Mouse (Mus musculus): ENCODE data around the gene Slc16a11. TPM values are rescaled to one million over a fixed set of nuclear protein-coding genes. Genes with fewer than 3 reads are reported as not detected.
"Not testable (repeated sequence)": the region's sequence is repeated elsewhere in the genome, so short reads cannot be mapped to it uniquely, and the experiment has no call there.

The Slc16a11 gene
- 7.6 and 8.1 TPM in 2 replicates for polyA plus RNA-seq (2015; fragmentation: Nextera tagmentation; extraction: Ambion mirVana)

DNA sequence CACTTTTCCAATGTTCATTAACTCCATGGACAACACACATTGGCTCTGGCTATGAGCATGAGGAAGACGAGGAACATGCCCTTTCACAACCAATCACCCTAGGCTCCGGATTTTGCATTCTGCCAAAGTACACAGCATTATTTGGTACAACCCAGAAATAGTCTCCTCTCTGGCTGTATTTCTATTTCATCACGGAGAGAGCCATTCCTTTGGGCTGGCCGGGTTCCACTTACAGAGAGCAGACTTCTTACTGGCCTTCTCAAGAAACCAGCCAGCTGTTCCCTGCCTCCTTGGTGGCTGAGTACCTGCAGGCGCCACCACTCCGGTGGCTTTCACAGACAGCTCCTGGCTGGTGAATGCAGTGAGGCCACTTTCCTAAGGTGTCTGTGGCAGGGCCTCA is at the start of gene Slc16a11:
Slc16a11 (plus strand) TSS at position 330 of the 400 bp plus-strand sequence.
- Histone ChIP-seq H3K27me3 (peaks cover 39% of the 10 kb centered on the region), H3K9ac (peak within 1 kb of the TSS; percentile 44)

GRCm38 (mm10) chr11:70165972-70166921 is 46.3 kb upstream of the Slc16a11 start:
- Histone ChIP-seq H3K27me3 (no peaks in the 10 kb centered on the region), H3K4me1 (replicated peaks) (no peaks in the 10 kb centered on the region), H3K4me3 (no peak overlapping the region), H3K36me3 (no peaks in the 10 kb centered on the region), H3K27ac (replicated peaks) (no peak overlapping the region), H3K4me2 (no peak overlapping the region), H3K9ac (no peak overlapping the region), H3K9me3 (no peaks in the 10 kb centered on the region)
- WGBS, result 72% methylated on average over 16 of the region's 16 CpGs
- ATAC-seq (ENCODE audit: low FRiP score, low read depth), result no peak

More for the DNA sequence above, at the start of gene Slc16a11:
- Histone ChIP-seq H3K4me1 (replicated peaks) (peaks cover 26% of the 10 kb centered on the region), H3K4me2 (peak within 1 kb of the TSS; percentile 84), H3K4me3 (peak within 1 kb of the TSS; percentile 42), H3K36me3 (peaks cover 6% of the 10 kb centered on the region; the same call in 1 of the 2 replicates), H3K9me3 (no peaks in the 10 kb centered on the region), H3K27ac (replicated peaks) (no peak within 1 kb of the TSS)
- ATAC-seq (ENCODE audit: low FRiP score, low read depth), result no peak
- WGBS, result 58% methylated on average over 6 of the region's 6 CpGs

- ATAC-seq (ENCODE audit: low FRiP score, low read depth), result no peak
- Histone ChIP-seq H3K27me3 (no peaks in the 10 kb centered on the region), H3K4me2 (no peak overlapping the region), H3K36me3 (no peaks in the 10 kb centered on the region), H3K9ac (no peak overlapping the region), H3K9me3 (no peaks in the 10 kb centered on the region), H3K4me3 (no peak overlapping the region), H3K27ac (replicated peaks) (no peak overlapping the region), H3K4me1 (replicated peaks) (no peaks in the 10 kb centered on the region)
- 76% methylated on average over 7 of the region's 7 CpGs for WGBS
These were observed 44.4 kb upstream of the Slc16a11 start for GRCm38 (mm10) chr11:70168136-70168535.

GRCm38 (mm10) chr11:70169471-70169870 is 43.1 kb upstream of the Slc16a11 start:
- not testable (repeated sequence) for H3K9me3 ChIP-seq; H3K36me3 ChIP-seq; H3K9ac ChIP-seq; H3K4me3 ChIP-seq; H3K27ac ChIP-seq (replicated peaks); ATAC-seq (ENCODE audit: low FRiP score, low read depth); H3K4me1 ChIP-seq (replicated peaks); H3K27me3 ChIP-seq; H3K4me2 ChIP-seq
- WGBS, result 95% methylated on average over 7 of the region's 7 CpGs

DNA sequence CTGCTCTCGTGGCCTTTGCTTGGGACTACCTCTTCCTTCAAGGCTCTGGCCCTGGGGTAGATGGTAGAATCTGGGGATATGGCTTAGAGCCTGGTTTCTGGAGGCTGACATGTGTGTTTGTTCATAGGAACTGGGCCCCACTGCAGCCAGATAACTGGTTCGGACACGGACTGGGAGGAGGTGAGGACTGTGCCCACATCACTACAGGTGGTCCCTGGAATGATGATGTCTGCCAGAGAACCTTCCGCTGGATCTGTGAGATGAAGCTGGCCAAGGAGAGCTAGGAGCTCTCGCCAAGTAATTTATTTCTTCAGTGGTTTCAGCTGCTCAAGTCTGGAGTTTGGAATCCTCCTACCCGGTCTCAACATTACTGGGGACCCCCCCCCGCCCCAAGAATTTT is 42.3 kb upstream of the Slc16a11 start:
- H3K27ac ChIP-seq (replicated peaks), result no peak overlapping the region
- ATAC-seq (ENCODE audit: low FRiP score, low read depth), result no peak
- H3K36me3 ChIP-seq, result no peaks in the 10 kb centered on the region
- no peak overlapping the region for H3K9ac ChIP-seq
- H3K4me3 ChIP-seq, result no peak overlapping the region
- H3K9me3 ChIP-seq, result no peaks in the 10 kb centered on the region
- 72% methylated on average over 7 of the region's 7 CpGs for WGBS
- no peak overlapping the region for H3K4me2 ChIP-seq
- H3K27me3 ChIP-seq, result no peaks in the 10 kb centered on the region
- no peaks in the 10 kb centered on the region for H3K4me1 ChIP-seq (replicated peaks)

- H3K27ac ChIP-seq (replicated peaks), result no peak overlapping the region
- no peaks in the 10 kb centered on the region for H3K36me3 ChIP-seq
- no peak overlapping the region for H3K9ac ChIP-seq
- H3K4me1 ChIP-seq (replicated peaks), result no peaks in the 10 kb centered on the region
- H3K4me3 ChIP-seq, result no peak overlapping the region
- H3K4me2 ChIP-seq, result no peak overlapping the region
- H3K9me3 ChIP-seq, result 0 out of 2 replicates have a peak, but pooled peaks cover 3% of the 10 kb centered on the region
- H3K27me3 ChIP-seq, result no peaks in the 10 kb centered on the region
- 86% methylated on average over 7 of the region's 7 CpGs for WGBS
- no peak for ATAC-seq (ENCODE audit: low FRiP score, low read depth)
These were observed 41.4 kb upstream of the Slc16a11 start for GRCm38 (mm10) chr11:70171181-70171580.

DNA sequence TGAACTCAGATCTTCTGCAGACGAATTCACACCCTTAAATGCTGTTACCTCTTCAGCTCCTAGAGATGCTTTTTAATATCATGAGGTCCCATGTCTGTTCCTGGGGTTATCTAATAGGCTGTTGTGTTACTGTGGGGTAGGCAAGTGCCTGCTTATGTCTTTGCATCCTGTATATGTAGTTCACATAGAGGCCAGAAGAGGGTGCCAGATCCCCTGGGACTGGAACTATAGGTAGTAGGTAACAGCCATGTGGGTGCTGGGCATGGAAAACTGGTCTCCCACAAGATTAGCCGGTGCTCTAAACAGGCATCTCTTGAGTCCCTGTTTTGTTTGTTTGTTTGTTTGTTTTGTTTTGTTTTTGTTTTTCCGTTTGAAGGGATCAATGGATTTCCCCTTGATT is 40.7 kb upstream of the Slc16a11 start:
- no peaks in the 10 kb centered on the region for H3K27me3 ChIP-seq
- 49% methylated on average over 3 of the region's 3 CpGs for WGBS

GRCm38 (mm10) chr11:70172298-70172697 is 40.3 kb upstream of the Slc16a11 start:
- no peaks in the 10 kb centered on the region for H3K27me3 ChIP-seq
- no peaks in the 10 kb centered on the region for H3K4me1 ChIP-seq (replicated peaks)
- H3K9me3 ChIP-seq, result 0 out of 2 replicates have a peak, but pooled peaks cover 3% of the 10 kb centered on the region
- 56% methylated on average over 5 of the region's 5 CpGs for WGBS
- no peak overlapping the region for H3K9ac ChIP-seq
- ATAC-seq (ENCODE audit: low FRiP score, low read depth), result no peak
- H3K4me3 ChIP-seq, result no peak overlapping the region
- no peak overlapping the region for H3K27ac ChIP-seq (replicated peaks)
- no peaks in the 10 kb centered on the region for H3K36me3 ChIP-seq
- no peak overlapping the region for H3K4me2 ChIP-seq

More for the DNA sequence above, 40.7 kb upstream of the Slc16a11 start:
- no peaks in the 10 kb centered on the region for H3K4me1 ChIP-seq (replicated peaks)
- no peak overlapping the region for H3K9ac ChIP-seq
- no peak overlapping the region for H3K4me3 ChIP-seq
- no peak overlapping the region for H3K27ac ChIP-seq (replicated peaks)
- no peaks in the 10 kb centered on the region for H3K36me3 ChIP-seq
- 0 out of 2 replicates have a peak, but pooled peaks cover 3% of the 10 kb centered on the region for H3K9me3 ChIP-seq
- no peak for ATAC-seq (ENCODE audit: low FRiP score, low read depth)
- H3K4me2 ChIP-seq, result no peak overlapping the region

GRCm38 (mm10) chr11:70174491-70174890 is 38.1 kb upstream of the Slc16a11 start:
- 82% methylated on average over 4 of the region's 4 CpGs for WGBS
- Histone ChIP-seq H3K4me1 (replicated peaks) (0 out of 2 replicates have a peak, but pooled peaks cover 5% of the 10 kb centered on the region), H3K9ac (no peak overlapping the region), H3K27ac (replicated peaks) (no peak overlapping the region), H3K36me3 (no peaks in the 10 kb centered on the region), H3K27me3 (no peaks in the 10 kb centered on the region), H3K4me2 (no peak overlapping the region), H3K9me3 (0 out of 2 replicates have a peak, but pooled peaks cover 3% of the 10 kb centered on the region), H3K4me3 (no peak overlapping the region)
- ATAC-seq (ENCODE audit: low FRiP score, low read depth), result no peak

GRCm38 (mm10) chr11:70177647-70178046 is 34.9 kb upstream of the Slc16a11 start:
- 0 out of 2 replicates have a peak, but pooled peaks cover 5% of the 10 kb centered on the region for H3K4me1 ChIP-seq (replicated peaks)
- no peak for ATAC-seq (ENCODE audit: low FRiP score, low read depth)
- WGBS, result 75% methylated on average over 8 of the region's 8 CpGs
- H3K36me3 ChIP-seq, result no peaks in the 10 kb centered on the region
- no peaks in the 10 kb centered on the region for H3K27me3 ChIP-seq
- H3K4me2 ChIP-seq, result no peak overlapping the region
- H3K9ac ChIP-seq, result no peak overlapping the region
- no peak overlapping the region for H3K27ac ChIP-seq (replicated peaks)
- no peak overlapping the region for H3K4me3 ChIP-seq
- 0 out of 2 replicates have a peak, but pooled peaks cover 3% of the 10 kb centered on the region for H3K9me3 ChIP-seq

DNA sequence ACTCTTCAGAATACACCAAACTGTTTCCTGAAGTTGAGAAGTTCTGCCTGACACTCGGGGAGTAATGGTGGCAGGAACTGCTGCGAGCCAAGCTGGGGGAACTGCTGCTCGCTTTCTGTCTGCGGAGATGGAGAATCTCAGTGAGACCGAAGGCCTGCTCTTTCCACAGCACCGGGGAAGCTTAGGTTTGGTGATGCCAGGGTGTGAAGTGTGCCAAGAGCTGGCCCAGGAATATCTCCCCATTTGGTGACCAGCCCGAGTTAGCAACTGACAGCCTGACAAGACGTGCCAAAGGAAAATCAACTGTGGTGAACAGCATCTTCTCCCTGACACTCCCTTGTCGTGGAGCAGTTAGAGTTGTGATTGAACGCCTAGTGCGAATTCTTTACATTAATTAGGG is 34.2 kb upstream of the Slc16a11 start:
- Histone ChIP-seq H3K9ac (no peak overlapping the region), H3K27ac (replicated peaks) (no peak overlapping the region), H3K4me2 (no peak overlapping the region), H3K4me1 (replicated peaks) (0 out of 2 replicates have a peak, but pooled peaks cover 5% of the 10 kb centered on the region), H3K4me3 (no peak overlapping the region), H3K36me3 (no peaks in the 10 kb centered on the region), H3K27me3 (no peaks in the 10 kb centered on the region), H3K9me3 (0 out of 2 replicates have a peak, but pooled peaks cover 3% of the 10 kb centered on the region)
- WGBS, result 91% methylated on average over 11 of the region's 11 CpGs
- no peak for ATAC-seq (ENCODE audit: low FRiP score, low read depth)

DNA sequence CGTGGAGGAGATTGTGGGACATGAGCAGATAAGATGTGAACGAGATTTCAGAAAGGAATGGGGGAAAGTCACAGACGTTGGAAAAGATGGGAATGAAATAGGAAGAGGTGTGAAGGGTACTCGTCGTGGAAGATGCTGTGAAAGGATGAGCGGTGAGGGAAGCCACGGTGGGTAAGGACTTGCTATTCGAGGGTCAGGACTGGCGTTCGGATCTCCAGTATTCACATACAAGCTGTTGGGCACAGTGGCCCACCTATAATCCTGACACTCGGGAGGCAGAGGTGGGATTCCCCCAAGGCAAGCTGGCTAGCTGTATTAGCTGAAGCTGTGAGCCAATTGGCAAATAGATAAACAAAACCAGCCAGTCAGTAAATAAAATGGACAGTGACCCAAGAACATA is 33.8 kb upstream of the Slc16a11 start:
- ATAC-seq (ENCODE audit: low FRiP score, low read depth), result no peak
- H3K27ac ChIP-seq (replicated peaks), result no peak overlapping the region
- H3K9ac ChIP-seq, result no peak overlapping the region
- H3K4me3 ChIP-seq, result no peak overlapping the region
- H3K4me2 ChIP-seq, result no peak overlapping the region
- 0 out of 2 replicates have a peak, but pooled peaks cover 3% of the 10 kb centered on the region for H3K9me3 ChIP-seq
- 0 out of 2 replicates have a peak, but pooled peaks cover 5% of the 10 kb centered on the region for H3K4me1 ChIP-seq (replicated peaks)
- 81% methylated on average over 11 of the region's 11 CpGs for WGBS
- no peaks in the 10 kb centered on the region for H3K36me3 ChIP-seq
- no peaks in the 10 kb centered on the region for H3K27me3 ChIP-seq
